Mouse (Mus musculus) megakaryocyte progenitor cell, adult 5-6 weeks (primary cell): ENCODE data around the gene Prr12. TPM values are rescaled to one million over a fixed set of nuclear protein-coding genes. Genes with fewer than 3 reads are reported as not detected.

Experiments used
- ATAC-seq: replicated peaks from 2 replicates; pipeline ENCODE4 v1.8.0; 2016; ENCODE audit warnings: mild to moderate bottlenecking, moderate TSS enrichment, inconsistent platforms; ENCODE audit not compliant: poor library complexity
- total RNA-seq, 2 experiments: library from RNA; stranded (forward) in 1 of 2; stranded (reverse) in 1 of 2; fragments of 157-497, 149-512 nt in 1 of 2; fragments of 200-1000 nt in 1 of 2; gene quantifications; 2 replicates each; pipeline versions ENCODE4 v1.2.3 to v1.2.4; 2015 to 2017

Gene Prr12
- total RNA-seq, 2 experiments from 2014 or later: 4.0 to 20.5 TPM

DNA sequence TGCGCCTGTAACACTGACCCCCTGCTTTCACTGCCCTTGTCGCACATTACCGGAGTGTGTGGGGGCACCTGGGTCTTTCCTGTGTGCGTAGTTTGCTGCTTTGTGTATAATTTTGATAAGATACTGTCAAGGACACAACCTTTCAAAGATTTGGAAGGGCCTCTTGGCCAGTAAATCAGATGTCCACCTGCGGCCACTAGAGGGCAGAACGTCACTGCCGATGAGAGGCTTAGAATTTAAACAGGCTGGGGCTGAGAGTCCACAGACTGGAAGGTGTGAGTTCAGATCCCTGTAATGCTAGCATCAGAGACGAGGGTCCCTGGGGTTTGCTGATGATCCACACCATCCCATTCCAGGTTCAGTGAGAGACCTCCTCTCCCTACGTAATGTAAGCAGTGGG lies 25.8 kb upstream of the Prr12 start:
- peak; percentile 40 for ATAC-seq

DNA sequence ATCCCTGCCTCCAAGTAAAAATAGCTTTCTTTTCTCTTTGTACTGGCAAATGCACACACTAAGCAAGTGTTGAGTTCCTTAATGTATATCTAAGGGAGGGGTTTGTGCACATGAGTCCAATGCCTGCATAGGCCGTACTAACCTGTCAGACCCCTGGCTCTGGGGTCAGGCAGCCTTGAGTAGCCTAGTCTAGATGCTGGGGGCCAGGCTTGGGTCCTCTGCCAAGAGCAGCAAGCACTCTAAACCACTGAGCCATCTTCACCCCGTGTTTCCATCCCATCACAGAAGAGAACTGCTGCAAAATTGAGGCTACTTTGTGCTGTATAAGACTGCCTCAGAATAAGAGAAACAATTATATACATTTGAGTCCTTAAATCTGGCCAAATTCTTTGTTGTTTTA lies 25.1 kb upstream of the Prr12 start:
- no peak for ATAC-seq

DNA sequence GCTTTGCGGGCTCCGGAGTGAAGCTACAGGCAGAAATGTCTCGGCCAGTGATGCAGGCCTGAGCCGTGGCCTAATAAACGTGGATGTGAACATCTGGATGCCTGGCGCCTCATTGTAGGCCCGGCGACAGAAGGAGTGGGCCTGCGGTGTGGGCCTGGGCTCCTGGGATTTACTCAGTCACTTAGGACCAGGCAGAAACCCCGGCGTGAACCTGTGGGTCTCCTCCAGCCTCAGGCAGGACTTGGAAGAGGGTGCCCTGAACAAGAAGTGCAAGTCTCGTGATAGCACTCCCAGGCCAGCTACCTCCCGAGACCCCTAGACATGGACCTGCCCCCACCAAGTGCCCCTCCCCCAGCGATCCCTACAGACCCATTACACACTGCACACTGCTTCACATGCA lies 24.6 kb upstream of the Prr12 start:
- ATAC-seq: no peak

DNA sequence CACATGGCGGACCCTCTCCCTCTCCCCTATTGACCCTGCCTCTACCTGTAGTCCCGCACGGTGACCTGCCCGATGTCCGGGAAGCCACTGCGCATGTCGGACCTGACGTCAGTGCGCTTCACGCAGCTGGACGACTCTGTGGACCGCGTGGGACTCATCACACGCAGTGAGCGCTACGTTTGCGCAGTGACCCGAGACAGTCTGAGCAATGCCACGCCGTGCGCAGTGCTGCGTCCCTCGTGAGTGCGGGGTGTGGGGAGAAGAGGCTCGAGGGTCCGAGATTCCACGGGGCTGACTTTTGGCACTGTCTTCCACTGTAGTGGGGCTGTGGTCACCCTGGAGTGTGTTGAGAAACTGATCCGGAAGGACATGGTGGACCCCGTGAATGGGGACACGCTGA lies 23.8 kb upstream of the Prr12 start:
- no peak for ATAC-seq

DNA sequence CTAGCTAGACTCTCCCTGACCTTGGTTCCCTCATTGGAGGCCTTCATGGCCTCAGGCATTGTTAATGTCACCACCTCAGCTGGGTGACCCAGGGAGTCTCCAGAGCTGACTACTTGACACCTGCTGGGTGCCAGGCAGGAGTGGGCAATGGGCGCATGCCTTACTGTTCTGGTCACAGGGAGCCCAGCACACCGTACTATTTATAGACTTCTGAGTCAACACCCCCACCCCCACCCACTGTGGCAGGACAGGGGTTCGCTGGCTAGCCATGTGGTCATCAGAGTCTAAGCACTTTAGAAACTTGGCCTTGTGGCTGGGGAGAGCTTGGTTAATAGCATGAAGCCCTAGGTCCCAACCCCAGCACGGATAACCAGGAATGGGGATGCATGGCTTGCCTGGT lies 22.7 kb upstream of the Prr12 start:
- no peak for ATAC-seq

DNA sequence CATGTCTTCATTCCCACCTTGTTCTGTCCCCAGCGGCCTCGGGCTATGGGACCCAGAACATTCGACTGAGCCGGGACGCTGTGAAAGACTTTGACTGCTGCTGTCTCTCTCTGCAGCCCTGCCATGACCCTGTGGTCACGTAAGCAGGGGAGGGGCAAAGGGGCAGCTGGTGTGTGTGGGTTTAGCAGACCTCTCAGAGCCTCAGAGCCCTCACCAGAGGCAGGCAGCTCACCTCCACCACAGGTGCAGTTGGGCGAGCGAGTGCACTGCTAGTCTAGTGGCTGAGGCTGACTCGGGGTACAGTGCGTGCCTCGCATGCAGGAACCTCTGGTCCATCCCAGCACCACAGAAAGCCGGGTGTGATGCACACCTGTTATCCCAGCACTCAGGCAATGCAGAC lies 21.3 kb upstream of the Prr12 start:
- no peak for ATAC-seq

DNA sequence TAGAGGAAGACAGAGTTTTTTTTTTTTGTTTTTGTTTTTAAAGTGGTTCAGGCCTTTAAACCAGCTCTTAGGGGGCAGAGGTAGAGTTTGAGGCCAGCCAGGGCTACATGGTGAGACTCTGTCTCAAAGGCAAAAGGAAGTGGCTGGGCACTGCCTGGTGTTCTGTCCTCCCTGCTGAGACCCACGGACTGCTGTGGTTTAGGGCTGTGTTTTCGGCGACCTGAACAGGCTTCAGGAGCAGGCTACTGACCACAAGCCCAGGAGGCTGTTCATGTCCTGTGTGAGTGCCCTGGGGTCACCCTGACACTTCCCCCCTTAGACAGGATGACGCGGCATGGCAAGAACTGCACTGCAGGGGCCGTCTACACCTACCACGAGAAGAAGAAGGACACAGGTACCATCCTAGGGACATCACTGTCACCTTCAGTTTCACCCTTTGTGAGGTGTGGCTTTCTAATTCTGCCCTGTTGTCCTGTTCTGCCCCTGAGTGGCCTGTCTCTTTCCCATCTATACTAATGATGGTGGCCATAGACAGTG lies 20.6 kb upstream of the Prr12 start:
- ATAC-seq: no peak

DNA sequence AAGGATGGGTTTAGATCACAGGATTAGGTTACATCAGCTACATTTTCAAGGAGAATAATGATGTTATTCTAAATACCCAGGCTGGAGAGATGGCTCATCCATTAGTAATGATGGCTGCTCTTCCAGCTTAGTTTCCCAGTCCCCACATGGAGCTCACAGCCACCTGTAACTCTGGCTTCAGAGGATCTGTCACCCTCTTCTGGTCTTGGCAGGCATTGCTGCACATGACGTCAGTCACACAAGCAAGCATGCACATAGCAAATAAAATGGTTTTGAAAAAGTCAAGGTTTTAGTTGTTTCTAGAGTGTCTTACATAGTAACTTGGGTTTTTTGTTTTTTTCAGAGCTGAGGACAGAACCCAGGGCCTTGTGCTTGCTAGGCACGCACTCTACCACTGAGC lies 19.5 kb upstream of the Prr12 start:
- peak; percentile 63 for ATAC-seq

DNA sequence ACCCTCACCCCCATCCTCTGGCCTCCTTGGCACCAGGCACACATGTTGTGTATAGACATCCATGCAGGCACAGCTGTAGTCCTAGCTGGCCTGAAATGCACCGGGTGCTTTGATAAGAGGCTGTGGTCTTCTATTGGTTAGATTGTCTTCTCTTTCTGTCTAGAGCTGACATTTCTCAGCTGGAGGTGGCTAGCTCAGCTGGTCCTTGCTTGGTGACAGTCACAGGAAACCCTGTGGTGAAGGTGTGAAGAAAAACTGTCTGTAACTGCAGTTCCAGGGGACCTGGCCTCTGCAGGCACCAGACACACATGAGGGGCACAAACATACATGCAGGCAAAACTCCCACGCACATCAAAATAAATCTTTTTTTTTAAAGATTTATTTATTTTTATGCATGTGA lies 17.0 kb upstream of the Prr12 start:
- no peak for ATAC-seq

DNA sequence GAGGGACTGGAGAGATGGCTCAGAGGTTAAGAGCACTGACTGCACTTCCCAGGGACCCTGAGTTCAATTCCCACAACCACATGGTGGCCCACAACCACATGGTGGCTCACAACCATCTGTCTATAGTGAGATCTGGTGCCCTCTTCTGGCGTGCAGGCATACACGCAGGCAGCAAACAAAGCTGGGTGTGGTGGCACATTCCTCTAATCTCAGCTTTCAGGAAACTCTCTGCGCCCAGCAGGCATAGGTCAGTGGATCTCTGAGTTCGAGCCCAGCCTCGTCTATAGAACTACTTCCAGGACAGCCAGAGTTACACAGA lies 15.3 kb upstream of the Prr12 start:
- ATAC-seq: peak; percentile 88

DNA sequence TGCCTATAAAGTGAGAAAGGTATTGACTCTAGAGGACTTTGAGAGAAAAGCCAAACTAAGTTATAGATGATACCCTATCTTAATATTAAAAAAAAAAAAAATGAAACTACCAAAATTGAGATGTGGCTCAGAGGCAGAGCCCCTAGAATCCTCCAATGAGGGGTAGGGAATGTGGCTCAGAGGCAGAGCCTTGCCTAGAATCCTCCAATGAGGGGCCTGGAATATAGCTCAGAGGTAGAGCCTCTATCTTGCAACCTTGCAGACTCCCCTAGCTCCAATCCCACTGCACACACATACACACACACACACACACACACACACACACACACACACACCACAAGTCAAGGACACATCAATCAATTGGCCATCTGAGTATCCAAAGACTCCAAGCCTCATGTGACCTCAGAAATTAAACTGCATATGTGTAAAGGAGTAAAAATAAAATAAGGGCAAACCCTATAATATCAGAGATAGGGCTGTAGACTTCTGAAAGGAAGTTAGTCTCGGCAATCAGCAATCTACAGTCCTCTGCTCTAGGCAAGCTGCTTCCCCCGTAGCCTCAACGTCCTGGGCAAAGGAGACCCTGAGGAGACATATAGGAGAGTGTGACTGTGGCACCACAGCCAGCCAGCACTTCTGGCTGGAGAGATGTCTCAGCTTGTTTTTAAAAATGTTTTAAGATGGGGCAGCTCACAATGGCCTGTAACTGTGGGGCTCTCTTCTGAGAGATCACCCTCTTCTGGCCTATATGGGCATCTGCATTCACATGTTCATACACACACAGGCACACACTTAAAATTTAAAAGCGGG lies 14.7 kb upstream of the Prr12 start:
- peak; percentile 44 for ATAC-seq

DNA sequence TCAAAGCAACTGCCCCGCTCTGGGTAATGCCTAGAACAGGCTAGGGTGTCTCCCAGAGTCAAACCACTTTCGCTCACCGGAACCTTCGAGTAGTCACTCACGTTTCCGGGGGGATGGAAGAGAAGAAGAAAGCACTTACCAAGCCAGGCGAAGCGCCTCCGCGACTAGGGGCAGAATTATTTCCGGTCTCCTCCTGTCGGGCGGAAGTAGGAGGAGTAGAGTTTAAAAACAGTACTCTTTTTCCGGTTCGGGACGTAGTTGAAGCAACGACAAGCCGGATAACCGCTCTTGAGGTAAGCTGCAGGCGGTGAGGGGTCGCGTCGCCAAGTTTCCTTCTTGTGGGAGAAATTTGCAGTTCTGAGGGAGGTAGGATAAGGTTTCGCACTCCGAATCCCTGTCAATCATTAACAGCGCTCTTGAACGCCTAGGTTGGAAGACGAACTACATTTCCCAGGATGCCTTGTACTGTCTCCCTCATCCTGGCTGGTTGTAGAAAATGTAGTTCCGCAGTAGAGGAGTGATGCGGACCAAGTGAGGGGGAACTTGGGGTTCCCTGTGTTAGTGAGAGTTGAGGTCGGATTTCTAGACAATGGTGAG lies 9.7 kb upstream of the Prr12 start, which contains the start of the genes Nosip and Prrg2:
Gene Nosip (plus strand): TSS at position 191 of the 597 bp plus-strand sequence.
Gene Prrg2 (minus strand): TSS at position 439 of the 597 bp plus-strand sequence.
- ATAC-seq: peak; percentile 98

DNA sequence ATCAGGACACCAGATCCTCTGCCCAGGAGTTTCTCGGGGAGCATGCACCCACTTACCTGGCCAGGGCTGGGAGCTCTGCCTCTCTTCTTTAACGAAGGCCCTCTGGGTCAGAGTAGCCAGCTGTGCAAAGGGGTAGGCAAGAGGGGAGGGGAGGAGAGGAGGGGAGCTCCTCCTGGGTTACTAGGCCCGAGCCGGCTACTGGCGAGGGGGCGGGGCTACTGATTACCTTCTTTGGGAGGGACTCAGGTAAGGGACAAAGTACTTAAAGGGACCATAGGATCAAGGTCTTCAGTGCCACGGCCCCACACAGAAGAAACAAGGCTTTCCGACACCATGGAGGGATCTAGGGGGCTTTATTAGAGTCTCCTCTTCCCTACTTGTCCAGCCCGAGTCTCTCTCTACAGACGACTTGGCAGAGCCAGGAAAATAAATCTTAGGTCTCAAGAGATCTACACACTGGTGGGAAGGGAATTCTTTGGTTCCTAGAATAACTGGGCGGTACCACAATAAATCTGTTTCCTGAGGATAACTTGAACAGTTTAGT lies 8.9 kb upstream of the Prr12 start:
- ATAC-seq: no peak

DNA sequence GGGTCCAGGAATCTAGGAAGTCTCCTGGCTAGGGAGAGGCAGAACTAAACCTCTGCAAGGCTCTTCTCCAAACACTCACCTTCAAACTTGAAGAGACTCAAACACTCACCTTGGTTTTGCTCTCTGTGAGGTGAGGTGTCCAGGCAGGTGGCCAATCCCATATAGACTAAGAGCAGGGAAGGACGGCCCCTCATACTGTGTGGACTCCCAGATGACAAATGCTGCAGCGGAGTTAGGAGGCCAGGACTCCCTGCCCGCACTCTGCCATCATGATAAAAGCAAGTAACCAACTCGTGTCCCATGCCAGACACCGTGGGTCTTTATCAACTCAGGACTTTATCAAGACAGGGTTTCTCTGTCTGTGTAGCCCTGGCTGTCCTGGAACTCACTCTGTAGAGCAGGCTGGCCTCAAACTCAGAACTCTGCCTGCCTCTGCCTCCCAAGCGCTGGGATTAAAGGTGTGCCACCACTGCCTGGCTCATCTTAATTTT lies 8.0 kb upstream of the Prr12 start:
- no peak for ATAC-seq

DNA sequence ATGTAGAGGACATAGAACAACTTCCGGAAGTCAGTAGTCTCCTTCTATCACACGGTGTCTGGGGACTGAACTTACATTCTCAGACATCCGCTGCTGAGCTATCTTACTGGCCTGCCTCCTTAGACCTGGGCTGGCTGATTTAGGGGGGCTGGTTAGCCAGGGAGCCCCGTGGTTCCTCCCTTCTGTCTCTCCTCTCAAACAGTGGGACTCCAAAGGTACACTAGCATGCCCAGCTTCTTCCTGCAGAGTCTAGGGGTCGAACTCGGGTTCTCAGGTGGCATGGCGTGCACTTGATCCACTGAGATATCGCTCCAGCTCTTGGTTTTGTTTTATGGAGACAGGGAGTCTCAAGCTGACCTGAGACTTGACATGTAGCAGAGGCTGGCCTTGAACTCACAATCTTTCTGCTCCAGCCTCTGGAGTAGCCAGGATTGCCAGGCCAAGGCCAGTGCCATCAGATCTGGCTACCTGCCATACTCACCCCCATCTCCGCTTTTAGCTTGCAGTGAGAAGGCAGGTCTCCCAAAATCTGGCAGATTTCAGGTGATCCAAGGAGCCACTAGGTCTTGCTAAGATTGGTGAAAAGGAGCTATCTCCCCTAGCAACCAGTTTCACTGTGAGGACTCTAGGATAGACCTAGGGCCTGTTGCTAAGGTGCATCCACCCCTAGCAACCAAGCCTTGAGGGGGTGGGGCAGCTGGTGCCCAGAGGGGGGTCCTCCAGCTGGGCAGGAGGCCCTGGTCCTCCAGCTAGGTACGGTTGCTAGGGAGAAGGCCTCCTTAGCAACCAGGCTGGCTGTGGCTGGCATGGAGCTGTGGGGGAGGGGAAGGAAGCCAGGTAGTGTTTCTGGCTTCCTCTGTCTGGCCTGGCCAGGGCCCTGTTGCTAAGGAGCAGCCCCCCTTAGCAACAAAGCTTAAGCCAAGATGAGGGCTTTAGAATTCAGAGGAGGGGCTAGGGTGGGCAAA lies 6.2 kb upstream of the Prr12 start:
- no peak for ATAC-seq

DNA sequence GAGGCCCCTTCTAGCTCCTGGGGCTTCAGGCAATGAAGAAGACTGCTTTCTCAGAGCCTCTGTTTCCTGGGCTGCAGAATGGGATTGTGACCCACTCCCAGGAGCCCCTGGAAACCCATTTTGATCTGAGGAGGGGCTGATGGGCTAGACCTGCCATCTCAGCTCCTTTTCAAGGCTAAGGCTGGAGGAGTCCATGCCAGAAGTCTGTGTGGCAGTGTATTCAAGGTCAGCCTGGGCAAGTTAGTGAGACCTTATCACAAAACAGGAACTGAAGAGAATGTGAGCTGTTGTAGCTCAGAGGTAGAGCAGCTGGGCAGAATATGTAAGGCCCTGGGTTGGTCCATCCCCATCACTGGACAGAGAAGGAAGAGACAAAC lies 4.3 kb upstream of the Prr12 start:
- no peak for ATAC-seq

DNA sequence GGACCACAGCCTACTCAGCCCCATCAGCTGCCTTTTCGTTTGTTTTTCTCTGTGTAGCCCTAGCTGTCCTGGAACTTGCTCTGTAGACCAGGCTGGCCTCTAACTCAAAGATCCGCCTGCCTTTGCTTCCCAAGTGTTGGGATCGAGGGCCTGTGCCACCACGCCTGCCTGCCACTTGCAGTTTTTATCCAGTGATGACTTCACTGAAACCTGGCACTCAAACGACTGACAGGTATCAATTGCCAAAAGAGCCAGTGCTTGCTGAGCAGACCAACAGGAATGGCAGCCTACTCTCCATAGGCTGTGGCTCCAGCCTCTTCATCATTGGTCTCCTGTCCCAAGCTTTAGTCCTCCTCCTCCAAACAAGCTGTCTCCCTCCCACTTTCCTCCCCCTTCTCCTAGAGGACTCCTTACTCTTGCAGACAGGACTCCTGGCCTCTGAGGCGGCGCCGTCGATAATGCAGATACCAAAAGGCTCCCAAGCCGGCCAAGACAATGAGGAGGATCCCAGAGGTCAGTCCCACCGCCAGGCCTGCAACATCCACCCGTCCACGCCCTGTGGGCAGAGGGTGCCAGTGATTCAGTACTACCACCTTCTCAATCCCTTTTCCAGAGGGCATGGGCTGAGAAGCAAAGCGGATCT lies 3.8 kb upstream of the Prr12 start:
- no peak for ATAC-seq

DNA sequence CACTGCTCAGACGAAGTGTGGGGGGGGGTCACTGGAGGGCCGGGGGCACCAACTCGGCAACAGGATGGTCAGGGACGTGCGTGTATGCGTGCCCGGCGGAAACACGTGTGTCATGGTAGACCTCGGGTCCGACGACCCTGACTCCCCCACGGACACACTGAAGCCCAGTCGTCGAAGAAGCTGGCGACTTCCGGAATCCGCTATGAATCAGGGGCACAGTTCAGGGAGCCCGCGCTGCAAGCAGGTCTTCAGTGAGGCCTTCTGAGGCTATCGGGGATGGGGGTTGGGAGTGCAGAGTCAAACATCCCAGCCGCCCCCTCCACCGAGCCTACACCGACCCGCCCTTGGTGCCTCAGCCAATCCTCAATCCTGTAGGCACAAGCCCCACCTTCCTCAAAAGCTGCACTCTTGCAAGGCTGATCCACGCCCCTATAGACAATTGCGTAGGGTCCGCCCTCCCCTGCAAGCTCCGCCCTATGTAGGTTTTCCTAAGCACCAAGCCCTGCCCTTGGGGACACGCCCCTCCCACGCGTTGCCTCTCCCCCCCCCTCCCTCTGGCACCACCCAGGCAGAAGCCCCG lies 1.3 kb upstream of the Prr12 start:
- ATAC-seq: peak; percentile 87

DNA sequence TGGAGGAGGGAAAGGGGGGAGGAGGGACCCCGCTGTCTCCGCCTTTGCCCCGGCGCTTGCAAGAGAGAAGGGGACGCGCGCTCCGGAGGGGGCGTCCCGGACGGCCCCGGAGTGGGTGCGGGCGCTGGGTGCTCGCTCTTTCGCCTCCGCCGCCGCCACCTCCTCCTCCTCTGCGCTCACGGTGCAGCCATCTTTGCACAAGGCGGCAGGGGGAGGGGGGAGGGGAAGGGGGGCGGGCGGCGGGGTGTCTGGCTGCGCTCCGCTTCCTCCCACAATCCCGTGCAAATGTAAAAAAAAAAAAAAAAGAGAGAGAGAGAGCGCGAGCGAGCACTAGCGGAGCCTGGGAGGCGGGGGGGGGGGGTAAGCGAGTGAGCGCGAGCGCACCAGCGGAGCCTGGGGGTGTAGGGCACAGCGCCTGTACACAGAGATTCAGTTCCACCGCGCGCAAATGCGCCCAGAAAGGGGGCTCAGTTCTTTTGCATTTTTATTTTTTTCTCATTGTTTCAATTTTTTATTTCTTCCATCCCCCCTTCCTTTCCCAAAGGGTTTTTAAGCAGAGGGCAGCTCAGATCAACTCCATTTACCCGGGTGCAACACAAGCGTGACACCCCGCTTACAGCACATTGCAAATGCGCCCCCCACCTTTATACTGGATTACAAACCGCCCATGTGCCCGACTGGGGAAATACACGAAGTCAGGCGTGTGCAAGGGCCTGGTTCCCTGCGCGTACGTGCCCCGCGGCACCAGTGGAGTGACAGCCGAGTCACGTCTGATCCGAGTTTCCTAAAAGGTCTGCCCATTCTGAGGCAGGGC lies 643 bp upstream of the Prr12 start:
- peak; percentile 53 for ATAC-seq
